Mouse (Mus musculus) limb, embryonic 10.5 days (tissue): ENCODE measurements around the gene Svop. TPM values are rescaled to one million over a fixed set of nuclear protein-coding genes. Genes with fewer than 3 reads are reported as not detected.

Experiments
- DNase-seq: peaks from one replicate; pipeline ENCODE4 v3.0.0-alpha.2; 2017; ENCODE audit warnings: low spot score
- H3K27ac ChIP-seq: fragments of 300-500 bp; sonication (generic); 2 replicates; pipeline ENCODE4 v1.5.1; 2016; ENCODE audit warnings: mild to moderate bottlenecking
- H3K27me3 ChIP-seq: fragments of 300-500 bp; sonication (generic); 2 replicates; pipeline ENCODE4 v1.6.1; 2016; ENCODE audit warnings: low read depth, mild to moderate bottlenecking; ENCODE audit not compliant: poor library complexity, severe bottlenecking
- H3K36me3 ChIP-seq: fragments of 300-500 bp; sonication (generic); 2 replicates; pipeline ENCODE4 v1.6.1; 2016; ENCODE audit warnings: mild to moderate bottlenecking, moderate library complexity
- H3K4me1 ChIP-seq: fragments of 300-500 bp; sonication (generic); 2 replicates; pipeline ENCODE4 v1.6.1; 2016
- H3K4me3 ChIP-seq: fragments of 300-500 bp; sonication (generic); 2 replicates; pipeline ENCODE4 v1.5.1; 2016; ENCODE audit warnings: mild to moderate bottlenecking, moderate library complexity
- H3K9me3 ChIP-seq: fragments of 300-500 bp; sonication (generic); replicated peaks from 2 replicates; pipeline ENCODE4 v1.6.1; 2016; ENCODE audit warnings: mild to moderate bottlenecking
- WGBS: fragments of 180-500 bp; shearing (Covaris S2); methylation state at CpG from one replicate; pipeline ENCODE4 v1.1.7; 2016; 5-methylcytosine and 5-hydroxymethylcytosine counted together
- polyA plus RNA-seq: library from polyadenylated mRNA; unstranded; fragments of >200 nt; fragmentation: Nextera tagmentation; extraction: Ambion mirVana; gene quantifications from 2 replicates; pipeline ENCODE4 v1.2.1, GENCODE M21; 2016

Gene Svop
- polyA plus RNA-seq, 1 experiment from 2014 or later: 0.08 TPM

DNA sequence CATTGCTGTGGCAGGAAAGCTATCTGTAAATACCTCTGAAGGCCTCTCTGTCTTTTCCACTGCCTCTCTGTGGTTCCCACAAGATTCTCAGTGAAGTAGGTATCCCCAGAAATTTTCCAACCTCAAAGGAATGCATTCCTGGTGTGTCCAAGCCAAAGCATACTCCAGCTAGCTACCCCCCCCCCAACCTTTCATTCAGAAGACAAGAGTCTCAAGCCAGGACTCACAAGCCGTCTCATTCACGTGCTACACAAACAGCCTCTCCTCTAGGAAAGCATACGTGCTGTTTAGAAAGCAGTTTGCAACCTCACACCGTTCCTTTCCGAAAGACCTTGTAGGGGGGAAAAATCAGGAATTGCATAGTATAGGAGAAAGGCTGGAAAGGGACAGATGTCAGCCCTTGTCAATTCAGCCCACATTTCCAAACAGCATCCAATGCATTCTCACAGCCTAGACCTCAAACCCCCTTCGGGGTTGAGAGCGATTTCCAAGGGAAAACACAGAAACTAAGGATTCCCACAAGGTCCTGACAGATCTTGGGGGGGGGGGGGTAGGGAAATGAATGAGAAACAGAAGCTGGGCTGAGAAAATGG is 853 bp downstream of the Svop start:
- peaks cover 7% of the 10 kb centered on the region; the same call in 1 of the 2 replicates for H3K27me3 ChIP-seq
- H3K4me1 ChIP-seq: peaks cover 11% of the 10 kb centered on the region
- no peak for DNase-seq
- 29% methylated on average over 7 of the region's 7 CpGs for WGBS
- no peaks in the 10 kb centered on the region for H3K36me3 ChIP-seq
- H3K9me3 ChIP-seq: no peaks in the 10 kb centered on the region
- H3K4me3 ChIP-seq: no peak overlapping the region
- H3K27ac ChIP-seq: no peak overlapping the region

GRCm38 (mm10) chr5:114087875-114088480 is 3.4 kb downstream of the Svop start:
- peaks cover 7% of the 10 kb centered on the region; the same call in 1 of the 2 replicates for H3K27me3 ChIP-seq
- no peak overlapping the region for H3K4me3 ChIP-seq
- 82% methylated on average over 12 of the region's 12 CpGs for WGBS
- H3K36me3 ChIP-seq: no peaks in the 10 kb centered on the region
- no peak for DNase-seq
- H3K27ac ChIP-seq: no peak overlapping the region
- H3K9me3 ChIP-seq: no peaks in the 10 kb centered on the region
- peaks cover 11% of the 10 kb centered on the region for H3K4me1 ChIP-seq

GRCm38 (mm10) chr5:114085501-114085900 is 5.9 kb downstream of the Svop start:
- WGBS: 80% methylated on average over 14 of the region's 14 CpGs
- no peak overlapping the region for H3K4me3 ChIP-seq

GRCm38 (mm10) chr5:114077009-114077408 is 14.4 kb downstream of the Svop start:
- Histone ChIP-seq H3K36me3 (no peaks in the 10 kb centered on the region), H3K4me3 (no peak overlapping the region), H3K27ac (no peak overlapping the region), H3K4me1 (peaks cover 3% of the 10 kb centered on the region; the same call in 1 of the 2 replicates), H3K9me3 (no peaks in the 10 kb centered on the region), H3K27me3 (no peaks in the 10 kb centered on the region)
- DNase-seq: no peak
- whole genome bisulfite sequencing: 76% methylated on average over 8 of the region's 8 CpGs

More at GRCm38 (mm10) chr5:114085501-114085900, 5.9 kb downstream of the Svop start:
- Histone ChIP-seq H3K27me3 (no peaks in the 10 kb centered on the region), H3K9me3 (no peaks in the 10 kb centered on the region), H3K4me1 (no peaks in the 10 kb centered on the region), H3K27ac (no peak overlapping the region), H3K36me3 (no peaks in the 10 kb centered on the region)
- no peak for DNase-seq

- DNase-seq: no peak
- Histone ChIP-seq H3K9me3 (no peaks in the 10 kb centered on the region), H3K27me3 (no peaks in the 10 kb centered on the region), H3K36me3 (no peaks in the 10 kb centered on the region), H3K4me1 (peaks cover 4% of the 10 kb centered on the region; the same call in 1 of the 2 replicates), H3K4me3 (no peak overlapping the region), H3K27ac (no peak overlapping the region)
- WGBS: 46% methylated on average over 2 of the region's 2 CpGs
Measured at GRCm38 (mm10) chr5:114072262-114072661, 19.1 kb downstream of the Svop start.

DNA sequence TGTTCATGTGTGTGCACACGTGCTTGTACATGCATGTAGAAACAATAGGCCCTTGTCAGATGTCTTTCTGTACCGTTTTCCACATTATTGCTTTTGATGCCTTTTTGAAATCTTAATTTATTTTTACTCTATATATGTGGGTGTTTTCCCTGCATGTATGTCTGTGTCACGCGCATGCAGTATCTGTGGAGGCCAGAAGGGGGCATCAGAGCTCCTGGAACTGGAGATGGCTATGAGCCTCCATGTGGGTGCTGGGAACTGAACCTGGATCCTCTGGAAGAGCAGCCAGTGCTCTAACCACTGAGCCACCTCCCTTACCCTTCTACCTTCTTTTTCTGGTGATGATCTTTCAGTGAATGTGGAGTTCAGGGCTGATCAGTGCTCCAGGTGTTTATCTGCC is 20.5 kb downstream of the Svop start:
- Histone ChIP-seq H3K4me1 (peaks cover 11% of the 10 kb centered on the region; the same call in 1 of the 2 replicates), H3K27ac (no peak overlapping the region), H3K27me3 (no peaks in the 10 kb centered on the region), H3K36me3 (no peaks in the 10 kb centered on the region), H3K4me3 (no peak overlapping the region), H3K9me3 (no peaks in the 10 kb centered on the region)
- WGBS: 90% methylated on average over 4 of the region's 4 CpGs
- no peak for DNase-seq

DNA sequence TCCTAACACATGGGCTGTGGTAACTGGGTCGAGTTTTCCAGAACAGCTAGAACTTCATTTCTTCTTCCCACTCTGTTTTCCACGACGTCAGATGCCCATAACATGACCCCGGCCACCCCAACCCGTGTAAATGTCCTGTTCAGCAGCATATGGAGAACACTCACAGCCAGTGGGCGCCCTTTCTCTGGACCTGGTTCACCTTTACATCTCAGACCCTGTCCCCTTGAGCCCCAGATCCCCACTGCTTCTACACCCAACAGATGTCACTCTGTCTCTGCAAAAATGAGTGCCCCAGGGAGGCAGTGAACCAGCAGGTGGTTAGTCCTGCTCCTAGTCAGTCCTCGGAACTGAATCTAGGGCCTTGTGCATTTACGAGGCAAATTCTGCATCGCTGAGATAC is 23.4 kb downstream of the Svop start:
- Histone ChIP-seq H3K9me3 (no peaks in the 10 kb centered on the region), H3K4me1 (peaks cover 11% of the 10 kb centered on the region; the same call in 1 of the 2 replicates), H3K27ac (no peak overlapping the region), H3K36me3 (no peaks in the 10 kb centered on the region), H3K4me3 (no peak overlapping the region), H3K27me3 (no peaks in the 10 kb centered on the region)
- WGBS: 74% methylated on average over 9 of the region's 9 CpGs
- no peak for DNase-seq

DNA sequence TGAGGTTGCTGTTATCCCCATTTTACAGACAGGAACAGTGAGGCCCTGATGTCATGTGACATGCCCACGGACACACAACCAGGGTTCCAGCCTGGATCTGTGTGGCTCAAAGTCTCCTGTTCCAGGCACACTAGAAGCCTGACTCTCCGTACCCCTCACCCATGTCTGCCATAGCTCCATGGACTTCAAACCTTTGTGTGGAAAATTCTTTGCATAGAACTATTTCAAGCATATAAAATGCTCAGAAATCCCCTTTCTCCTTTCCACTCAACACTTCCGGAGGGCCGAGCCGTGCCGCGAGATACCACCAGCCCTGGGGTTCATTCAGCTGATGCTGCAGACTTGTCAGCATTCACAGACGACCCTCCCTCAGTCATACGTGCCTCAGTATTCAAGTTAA is 23.8 kb downstream of the Svop start:
- Histone ChIP-seq H3K9me3 (no peaks in the 10 kb centered on the region), H3K36me3 (no peaks in the 10 kb centered on the region), H3K27ac (no peak overlapping the region), H3K4me1 (peaks cover 11% of the 10 kb centered on the region; the same call in 1 of the 2 replicates), H3K27me3 (no peaks in the 10 kb centered on the region), H3K4me3 (no peak overlapping the region)
- 85% methylated on average over 9 of the region's 9 CpGs for WGBS
- DNase-seq: no peak

DNA sequence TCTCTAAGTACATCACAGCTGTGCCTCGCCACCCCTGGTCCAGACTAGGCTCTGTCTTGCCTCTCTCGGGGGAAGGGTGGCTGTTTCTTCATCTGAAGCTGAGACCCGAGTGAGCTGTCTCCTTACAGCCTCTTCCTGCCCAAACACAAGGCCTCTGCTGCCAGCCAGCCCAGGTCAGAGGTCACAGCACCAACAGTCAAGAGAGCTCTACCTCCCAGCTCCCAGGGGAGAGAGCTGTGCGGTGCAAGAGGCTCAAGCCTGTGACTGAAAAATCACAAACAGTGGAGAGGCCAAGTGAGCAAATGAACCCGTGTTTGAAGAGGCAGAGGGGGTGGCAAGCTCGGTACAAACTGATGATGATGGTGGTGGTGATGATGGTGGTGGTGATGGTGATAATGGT is 24.8 kb downstream of the Svop start:
- DNase-seq: no peak
- Histone ChIP-seq H3K4me1 (peaks cover 8% of the 10 kb centered on the region; the same call in 1 of the 2 replicates), H3K4me3 (no peak overlapping the region), H3K9me3 (no peaks in the 10 kb centered on the region), H3K27ac (no peak overlapping the region), H3K27me3 (no peaks in the 10 kb centered on the region), H3K36me3 (no peaks in the 10 kb centered on the region)
- WGBS: 45% methylated on average over 6 of the region's 6 CpGs

DNA sequence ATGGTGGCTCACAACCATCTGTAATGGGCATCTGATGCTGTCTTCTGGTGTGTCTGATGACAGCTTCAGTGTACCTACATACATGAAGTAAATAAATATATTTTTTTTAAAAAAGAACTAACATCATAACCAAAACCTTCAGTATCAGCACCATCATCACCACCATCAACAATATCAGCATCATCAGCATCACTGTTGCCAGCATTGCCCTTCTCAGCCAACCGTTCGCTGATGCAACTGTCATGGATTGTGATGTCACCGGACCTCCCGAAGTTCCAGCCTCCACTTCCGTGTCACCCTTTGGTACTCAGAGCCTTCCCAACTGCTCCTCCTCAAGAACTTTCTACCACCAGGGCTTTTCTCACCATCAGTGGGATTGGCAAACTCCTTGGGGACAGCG is 26.2 kb downstream of the Svop start, which contains the start of gene Usp30:
Gene Usp30, plus strand, starts transcription at position 301 of the 400 bp plus-strand sequence.
- Histone ChIP-seq H3K9me3 (no peaks in the 10 kb centered on the region), H3K4me3 (no peak within 1 kb of the TSS), H3K4me1 (peaks cover 10% of the 10 kb centered on the region; the same call in 1 of the 2 replicates), H3K27me3 (no peaks in the 10 kb centered on the region), H3K27ac (no peak within 1 kb of the TSS), H3K36me3 (no peaks in the 10 kb centered on the region)
- WGBS: 95% methylated on average over 6 of the region's 6 CpGs
- DNase-seq: no peak

DNA sequence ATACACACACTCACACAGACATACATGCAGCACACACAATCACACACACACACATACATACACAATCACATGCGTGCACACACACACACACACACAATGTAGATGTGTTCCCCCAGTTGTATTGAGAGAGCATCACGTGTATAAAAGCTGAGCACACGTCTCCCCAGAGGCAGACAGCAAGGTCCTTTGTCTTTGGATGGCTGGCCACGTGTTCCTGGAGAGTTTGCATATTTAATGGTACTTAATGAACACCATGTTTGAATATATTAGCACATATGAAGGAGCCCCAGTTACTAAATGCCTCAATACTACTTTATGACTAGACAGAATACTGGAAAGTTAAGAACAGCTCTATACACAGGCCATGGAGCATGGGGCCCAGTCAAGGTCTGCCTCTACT is 27.4 kb downstream of the Svop start:
- no peak overlapping the region for H3K4me3 ChIP-seq
- WGBS: 82% methylated on average over 4 of the region's 4 CpGs
- no peaks in the 10 kb centered on the region for H3K9me3 ChIP-seq
- H3K36me3 ChIP-seq: no peaks in the 10 kb centered on the region
- DNase-seq: no peak
- H3K27me3 ChIP-seq: no peaks in the 10 kb centered on the region
- H3K27ac ChIP-seq: no peak overlapping the region
- H3K4me1 ChIP-seq: peaks cover 10% of the 10 kb centered on the region; the same call in 1 of the 2 replicates

- no peak for DNase-seq
- Histone ChIP-seq H3K27me3 (no peaks in the 10 kb centered on the region), H3K4me3 (no peak overlapping the region), H3K9me3 (no peaks in the 10 kb centered on the region), H3K4me1 (peaks cover 10% of the 10 kb centered on the region; the same call in 1 of the 2 replicates), H3K27ac (no peak overlapping the region), H3K36me3 (no peaks in the 10 kb centered on the region)
- 47% methylated on average over 7 of the region's 7 CpGs for WGBS
Measured at GRCm38 (mm10) chr5:114061675-114062074, 29.7 kb downstream of the Svop start.

GRCm38 (mm10) chr5:114057129-114057731 is 34.1 kb downstream of the Svop start:
- peaks cover 9% of the 10 kb centered on the region for H3K4me1 ChIP-seq
- no peak for DNase-seq
- H3K27ac ChIP-seq: no peak overlapping the region

More at GRCm38 (mm10) chr5:114057129-114057731, 34.1 kb downstream of the Svop start:
- H3K9me3 ChIP-seq: no peaks in the 10 kb centered on the region
- WGBS: 80% methylated on average over 9 of the region's 9 CpGs
- H3K36me3 ChIP-seq: no peaks in the 10 kb centered on the region
- H3K27me3 ChIP-seq: no peaks in the 10 kb centered on the region
- H3K4me3 ChIP-seq: no peak overlapping the region
